Mouse (Mus musculus) c-Kit-positive CD71-negative TER-119-negative erythroid progenitor cells, embryonic 14.5 days (primary cell): ENCODE measurements at regions not wholly inside any gene's neighbourhood (a gene's known extent, or its start where the extent isn't known, plus 50 kb on each side); places are given as distances from the start of the nearest gene placed in this dataset.

ENCODE experiments used
- DNase-seq: peaks from one replicate; pipeline ENCODE4 v3.0.0-alpha.2; 2013; ENCODE audit warnings: low read depth

- no peak for DNase-seq
Measured at GRCm38 (mm10) chr17:87501098-87501497, 54.4 kb upstream of the Calm2 start.

DNA sequence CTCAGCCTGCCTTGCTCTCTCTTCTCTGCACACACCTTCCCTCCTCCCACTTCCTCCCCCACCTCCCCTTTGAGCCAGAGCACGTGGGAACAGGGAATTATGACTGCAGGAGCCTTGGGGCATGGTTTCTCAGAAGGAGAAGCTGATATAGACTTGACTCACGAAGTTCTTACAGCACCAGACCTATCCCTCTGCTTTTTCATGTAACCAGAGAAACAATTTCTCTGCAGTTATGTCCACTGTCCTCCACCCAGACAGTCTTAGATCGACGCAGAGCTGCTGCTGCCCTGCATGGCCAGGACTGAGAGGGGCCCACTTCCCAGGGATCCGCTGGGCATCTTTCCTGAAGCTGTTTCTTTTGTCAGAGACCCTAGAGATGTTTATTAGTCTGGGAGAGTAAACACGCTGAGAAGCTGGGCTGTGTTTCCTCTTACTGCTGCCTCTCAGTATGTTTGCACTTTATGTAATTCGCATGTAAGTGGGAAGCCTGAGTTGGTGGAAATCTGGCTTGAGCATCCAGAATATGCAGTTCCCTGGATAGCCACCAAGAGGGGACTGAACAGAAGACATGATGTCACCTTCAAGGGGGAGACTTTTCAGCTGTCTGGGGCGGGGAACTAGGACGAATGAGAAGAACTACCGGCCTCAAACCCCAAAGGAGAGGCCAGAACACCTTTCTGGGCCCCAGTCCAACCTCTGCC is 55.1 kb upstream of the Calm2 start:
- no peak for DNase-seq

DNA sequence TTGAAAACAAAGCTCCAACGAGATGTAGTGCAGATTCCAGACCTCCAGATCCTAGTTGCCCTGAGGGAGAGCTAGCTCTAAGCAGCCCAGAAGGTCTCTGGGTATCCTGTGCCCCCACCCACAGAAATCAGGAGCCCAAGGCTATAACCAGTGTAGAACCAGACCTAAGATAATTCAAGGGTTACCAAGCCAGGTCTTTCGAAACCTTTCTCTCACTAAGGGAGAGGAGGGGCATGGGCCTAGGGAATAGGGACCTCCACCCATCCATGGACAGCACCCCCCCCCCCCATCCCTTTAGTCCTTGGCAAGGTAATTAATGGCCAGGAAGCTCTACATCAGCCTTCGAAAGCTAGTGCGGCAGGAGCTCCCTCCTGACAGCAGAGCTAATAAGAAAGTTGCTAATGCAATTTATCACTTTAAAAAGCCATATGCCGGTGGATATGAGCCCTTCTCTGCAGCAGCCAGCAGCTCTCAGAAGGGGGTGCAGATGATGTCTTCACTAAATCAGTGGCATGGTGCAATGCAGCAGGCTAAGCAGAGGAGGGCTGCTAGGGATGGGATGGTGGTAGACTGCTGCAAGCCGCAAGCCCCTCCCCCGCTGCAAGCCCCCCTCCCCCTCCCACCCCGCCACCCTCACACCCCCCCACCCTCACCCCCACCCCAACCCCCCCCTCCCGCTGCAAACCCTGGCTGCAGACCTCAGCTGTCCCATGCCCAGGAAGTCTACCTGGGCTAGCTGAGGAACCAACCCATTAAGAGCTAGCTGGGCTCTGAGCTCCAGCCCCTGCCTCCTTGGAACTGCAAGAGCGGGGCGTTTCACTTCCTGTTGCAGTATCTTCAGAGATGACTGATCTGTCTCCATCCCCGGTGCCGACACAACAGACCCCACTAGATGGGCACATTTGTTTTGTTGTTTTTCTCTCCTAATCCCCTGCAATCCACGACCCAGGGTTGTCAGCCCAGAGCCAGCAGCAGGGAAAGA is 55.9 kb upstream of the Calm2 start:
- no peak for DNase-seq

GRCm38 (mm10) chr17:87503491-87503890 is 56.8 kb upstream of the Calm2 start:
- no peak for DNase-seq

DNA sequence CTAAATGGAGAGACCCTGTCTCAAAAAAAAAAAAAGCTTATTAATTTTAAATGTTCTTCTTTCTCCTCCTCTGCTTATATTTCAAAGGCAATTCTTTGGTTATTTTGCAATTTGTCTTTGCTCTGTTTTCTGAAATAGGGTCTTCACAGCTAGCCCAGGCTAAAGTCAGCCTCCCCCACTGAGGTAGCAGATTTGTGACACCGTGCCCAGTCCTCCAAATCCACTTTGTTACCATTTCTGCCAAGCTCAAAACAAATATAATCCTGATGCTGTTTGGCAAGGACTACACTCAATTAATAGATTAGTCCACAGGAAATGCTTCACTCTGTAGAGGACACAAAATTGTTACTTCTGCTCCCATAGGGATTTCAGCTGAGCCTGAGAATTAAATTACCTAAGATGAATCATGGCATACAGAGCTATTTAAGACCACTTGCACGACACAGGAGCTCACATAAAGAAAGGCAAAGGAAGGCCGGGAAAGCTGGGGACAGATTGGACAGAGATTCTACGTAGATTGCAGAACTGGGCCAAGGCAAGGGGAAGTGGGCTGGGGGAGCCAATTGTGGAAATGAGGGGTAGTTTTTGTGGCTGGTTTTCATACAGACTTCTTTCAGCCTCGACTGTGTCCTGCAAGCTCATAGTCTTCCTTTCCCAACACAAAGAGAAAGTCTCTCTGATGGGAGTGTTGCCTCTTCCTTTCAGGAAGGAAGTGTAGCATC is 58.4 kb upstream of the Calm2 start:
- DNase-seq, result no peak

DNA sequence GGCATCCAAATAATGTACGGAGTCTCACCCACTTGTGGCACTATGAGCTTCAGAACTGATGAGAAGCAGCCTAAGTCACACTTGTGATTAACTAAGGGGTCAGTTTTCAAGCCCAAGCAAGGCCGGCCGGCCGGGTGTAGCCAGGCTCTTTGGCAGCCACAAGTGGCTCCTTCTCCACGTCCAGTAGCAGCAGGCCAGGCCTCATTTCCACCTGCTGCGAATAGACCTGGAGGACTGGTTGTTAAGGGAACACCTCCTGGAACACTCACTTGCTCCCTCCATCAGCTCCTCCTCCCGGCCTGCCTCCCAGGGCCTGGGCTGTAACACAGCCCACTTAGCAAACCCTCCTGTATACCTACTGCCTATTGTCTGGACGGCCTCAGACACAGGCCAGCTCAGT is 61.1 kb upstream of the Calm2 start:
- DNase-seq, result no peak

DNA sequence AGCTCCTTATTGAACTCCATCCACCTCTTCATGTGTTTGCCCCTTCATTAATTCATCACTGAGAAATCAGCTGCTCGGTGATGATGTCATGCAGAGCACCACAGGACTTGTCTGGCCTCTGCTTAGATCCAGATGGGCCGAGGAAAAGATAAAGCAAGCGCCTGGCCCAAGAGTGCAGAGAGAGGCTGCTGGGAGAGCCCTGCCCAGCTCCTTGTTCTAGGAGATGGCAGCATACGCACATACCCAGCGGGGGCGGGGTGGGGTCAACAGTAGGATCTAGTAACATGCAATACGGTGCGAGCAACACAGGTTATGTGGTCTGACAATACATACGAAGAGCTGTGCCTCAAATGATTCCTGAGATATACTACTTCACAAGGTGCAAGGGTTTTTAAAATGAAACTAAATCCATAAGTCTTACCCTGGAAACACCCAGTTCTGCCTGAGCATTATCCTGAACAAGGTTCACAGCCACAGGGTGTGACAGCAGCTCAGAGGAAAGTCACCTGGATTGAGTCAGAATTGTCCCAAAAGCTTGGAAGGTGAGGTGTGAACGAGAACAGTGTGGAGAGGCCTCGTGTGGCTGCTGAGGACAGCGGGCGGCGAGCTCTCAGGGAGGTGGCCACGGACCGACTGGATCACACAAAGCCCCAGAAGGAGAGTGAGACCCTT is 62.0 kb upstream of the Calm2 start:
- no peak for DNase-seq

- no peak for DNase-seq
Measured at GRCm38 (mm10) chr17:87512000-87512611, 65.4 kb upstream of the Calm2 start.

DNA sequence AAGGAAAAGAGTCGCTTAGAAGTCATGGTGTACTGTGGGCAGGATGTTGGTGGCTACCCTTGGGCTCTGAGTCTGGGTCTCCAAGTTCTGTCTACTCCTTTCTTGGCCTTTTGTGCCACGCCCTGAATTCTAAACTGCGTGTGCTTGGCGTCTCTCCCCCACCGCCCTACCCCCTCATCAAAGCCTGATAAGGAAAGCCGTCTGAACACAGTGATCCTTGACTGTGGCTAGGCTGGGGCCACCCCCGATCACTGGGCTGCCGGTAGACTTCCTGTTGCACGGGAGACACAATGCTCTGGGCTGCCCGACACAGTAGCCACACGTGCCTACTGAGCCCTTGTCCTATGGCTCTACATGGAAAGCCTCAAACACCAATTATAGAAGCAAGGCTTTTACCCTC is 67.1 kb upstream of the Calm2 start:
- DNase-seq, result no peak

DNA sequence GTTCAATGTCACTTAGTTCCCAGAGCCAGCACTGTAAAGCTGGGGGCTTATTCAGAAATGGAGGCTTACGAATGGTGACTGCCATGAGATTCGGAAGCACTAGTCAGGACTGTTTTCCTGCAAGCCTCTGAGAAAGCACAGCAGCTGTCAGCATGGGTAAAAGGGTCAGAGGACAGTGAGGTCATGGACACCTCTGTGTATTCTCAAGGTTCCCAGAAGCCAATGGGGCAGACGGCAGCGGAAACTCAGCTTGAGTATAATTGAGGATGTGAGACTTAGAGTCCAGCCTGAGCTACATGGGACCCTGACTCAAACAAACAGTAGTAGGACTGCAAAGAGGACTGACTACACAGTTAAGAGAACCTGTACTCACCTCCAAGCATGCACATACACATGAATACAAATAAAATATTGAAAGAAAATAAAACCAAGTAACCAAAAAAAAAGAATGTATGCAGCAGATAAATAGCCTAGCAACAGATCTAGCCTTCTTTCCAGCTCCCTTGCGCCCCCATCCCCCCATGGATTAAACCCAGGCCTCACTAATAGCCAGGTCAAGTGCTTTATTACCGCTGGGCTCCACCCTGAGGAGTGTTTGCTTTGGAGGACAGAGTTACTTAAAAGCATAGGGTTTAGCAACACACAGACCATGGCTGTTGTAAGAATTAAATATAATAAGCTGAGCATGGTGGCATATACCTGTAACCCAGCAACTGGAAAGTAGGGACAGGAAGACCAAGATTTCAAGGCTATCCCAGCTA is 67.8 kb upstream of the Calm2 start:
- no peak for DNase-seq

DNA sequence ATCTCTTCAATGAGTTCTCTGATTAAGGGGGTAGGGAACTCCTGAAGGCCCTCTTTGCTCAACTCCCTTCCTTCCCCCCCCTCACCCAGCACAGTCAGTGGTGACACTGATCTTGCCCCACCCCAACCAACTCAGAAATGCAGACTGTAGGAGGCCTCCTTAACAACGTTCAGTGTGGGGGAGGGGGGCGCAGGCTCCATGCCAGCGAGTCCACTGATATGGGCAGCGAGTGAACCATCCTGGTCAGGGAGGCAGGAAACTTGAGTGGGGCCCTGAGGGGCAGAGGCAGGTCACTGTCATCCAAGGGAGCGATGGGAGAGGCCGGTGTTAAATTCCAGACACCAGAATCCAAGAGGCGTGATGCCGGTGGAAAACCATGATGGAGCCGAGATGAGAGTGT is 70.5 kb upstream of the Calm2 start:
- no peak for DNase-seq

DNA sequence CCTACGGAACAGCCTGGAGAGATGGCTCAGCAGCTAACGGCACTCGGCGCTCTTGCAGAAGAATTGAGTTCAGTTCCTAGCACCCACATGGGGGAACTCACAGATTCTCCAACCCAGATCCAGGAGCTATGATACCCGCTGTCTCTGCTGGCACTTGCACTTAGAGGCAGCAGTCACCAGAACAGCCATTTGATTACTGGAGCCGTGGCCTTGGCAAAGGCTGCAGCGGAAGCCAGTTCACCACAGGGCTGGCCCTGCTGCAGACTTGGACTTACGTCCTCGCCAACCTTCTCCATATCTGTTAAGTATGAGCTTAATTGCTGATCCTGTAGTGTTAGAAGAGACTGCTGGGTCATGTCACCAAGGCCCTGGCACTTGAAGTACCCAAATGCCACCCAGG is 72.7 kb upstream of the Calm2 start:
- no peak for DNase-seq

DNA sequence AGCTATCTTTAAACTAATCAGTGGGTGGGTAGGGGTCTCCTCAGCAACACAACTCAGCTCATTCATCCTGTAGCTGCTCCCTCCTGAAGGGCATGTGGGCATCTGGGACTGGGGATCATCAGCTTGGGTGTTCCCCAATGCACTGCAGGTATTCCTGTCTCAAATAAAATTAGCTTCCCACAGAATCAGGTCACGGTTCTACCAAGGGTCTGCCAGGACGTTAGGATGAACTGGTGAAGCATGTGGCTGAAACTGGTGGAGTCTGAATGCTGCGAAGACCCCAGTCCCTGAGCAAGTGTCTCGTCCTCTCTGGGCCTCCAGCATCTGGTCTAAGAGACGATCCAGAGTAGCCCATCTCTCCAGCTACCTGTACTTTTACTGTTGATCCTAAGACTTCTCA is 74.1 kb upstream of the Calm2 start:
- no peak for DNase-seq

- no peak for DNase-seq
Measured at GRCm38 (mm10) chr17:87521622-87522151, 75.0 kb upstream of the Calm2 start.

- DNase-seq, result no peak
Measured at GRCm38 (mm10) chr17:87522500-87523091, 75.9 kb upstream of the Calm2 start.

DNA sequence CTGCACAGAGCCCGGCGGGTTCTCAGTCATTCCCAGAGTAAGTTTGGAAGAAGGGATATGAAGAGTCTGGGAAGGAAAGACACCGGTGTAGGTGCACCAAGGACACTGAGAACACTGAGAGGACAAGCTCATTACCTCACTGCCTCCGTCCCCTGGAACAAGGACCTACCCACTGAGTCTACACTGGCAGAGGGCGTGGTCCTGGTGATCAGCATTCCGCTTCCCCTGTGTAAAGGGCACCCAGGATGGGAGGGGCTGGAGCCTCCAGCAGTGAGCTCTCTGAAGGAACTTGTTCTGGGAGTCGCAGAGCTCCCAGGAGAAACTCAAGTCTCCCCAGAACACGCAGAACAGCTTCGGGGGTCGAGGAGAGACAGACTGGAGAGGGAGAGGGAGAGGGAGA is 76.9 kb upstream of the Calm2 start:
- no peak for DNase-seq

- DNase-seq, result no peak
Measured at GRCm38 (mm10) chr17:87527174-87527573, 80.4 kb upstream of the Calm2 start.

- DNase-seq, result no peak
Measured at GRCm38 (mm10) chr17:87530162-87530817, 83.6 kb upstream of the Calm2 start.

GRCm38 (mm10) chr17:87530818-87531410 is 84.2 kb upstream of the Calm2 start:
- no peak for DNase-seq
